Mouse (Mus musculus): Measurements from ENCODE around the gene Smcp.

Smcp gene

DNA sequence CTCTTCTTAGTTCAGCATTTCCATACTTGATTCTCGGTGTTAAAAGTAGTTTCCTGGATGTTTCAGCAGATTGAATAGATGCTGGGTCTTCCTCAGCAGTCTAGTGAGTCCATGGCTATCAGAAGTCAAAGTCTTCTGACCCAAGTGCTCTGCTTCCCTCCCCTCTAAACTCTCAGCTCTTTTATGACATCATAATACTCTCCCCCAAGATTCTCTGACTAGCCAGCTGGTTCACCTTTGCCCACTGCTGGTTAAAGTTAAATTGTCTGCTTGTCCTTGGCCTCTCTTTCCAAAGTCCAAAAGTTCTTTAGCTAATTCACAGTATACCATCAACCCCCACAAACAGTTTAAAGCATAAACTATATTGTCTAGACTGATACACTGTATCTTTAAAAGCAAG, at the start of gene Smcp:
Gene Smcp (minus strand): TSS at position 140 of the 400 bp plus-strand sequence.
- DNase-seq (ENCODE audit: low spot score) = no peak

DNA sequence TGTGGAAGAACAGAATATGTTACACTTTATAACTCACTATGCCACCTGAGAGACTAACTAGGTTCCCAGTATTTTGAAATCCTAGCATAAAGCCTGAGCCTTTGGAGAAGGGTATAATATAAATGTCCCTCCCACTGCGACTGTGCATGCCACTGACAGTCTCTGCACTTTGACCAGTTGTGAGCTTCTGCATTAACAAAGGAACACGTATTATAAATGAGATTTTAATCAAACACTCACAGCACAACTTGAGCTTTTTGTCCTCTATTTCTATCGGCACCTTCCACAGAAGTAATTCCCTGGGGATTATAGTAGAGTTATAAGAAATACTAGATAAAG, 49.8 kb upstream of the Smcp start:
- DNase-seq (ENCODE audit: low spot score) = peak; percentile 11

DNA sequence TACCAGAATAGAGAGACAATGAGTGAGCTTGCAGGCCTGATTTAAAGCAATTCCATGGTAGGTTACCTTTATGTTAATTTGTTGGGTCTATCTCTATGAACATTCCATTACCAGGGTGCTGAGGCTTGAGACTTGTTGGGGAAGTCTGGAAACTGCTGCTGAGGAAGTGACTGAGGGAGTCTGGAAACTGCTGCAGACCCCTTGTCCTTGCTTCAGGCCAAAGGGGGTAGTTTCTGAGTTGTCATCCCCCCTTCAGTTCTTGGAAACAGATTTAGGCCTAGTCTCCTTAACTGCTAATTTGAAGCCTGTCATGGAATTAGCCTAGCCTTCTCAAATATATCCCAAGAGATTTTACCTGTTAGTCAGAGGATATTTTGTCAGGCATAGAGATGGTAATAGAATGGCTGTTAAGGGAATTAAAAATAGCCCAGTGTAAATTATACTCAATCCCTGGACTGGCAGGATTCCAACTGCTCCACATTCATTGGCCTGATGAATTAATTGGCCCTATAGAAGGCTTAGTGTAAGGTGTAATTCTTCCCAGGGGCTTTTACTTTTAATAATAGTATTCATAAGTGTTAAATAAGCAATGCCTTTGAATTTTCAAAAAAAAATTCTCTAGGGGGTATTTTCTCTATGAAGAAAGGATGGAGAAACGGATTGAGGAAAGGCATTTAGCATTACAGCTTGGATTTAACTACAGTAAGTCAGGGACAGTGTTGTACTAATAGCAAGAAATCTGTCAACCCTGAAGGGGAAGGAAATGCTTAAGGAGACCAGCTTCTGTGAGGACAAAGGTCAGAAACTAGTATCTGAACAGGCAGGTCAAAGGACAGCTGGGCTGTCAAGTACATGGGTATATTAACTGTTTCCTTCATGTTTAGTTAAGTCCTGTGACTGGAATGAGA, 49.2 kb upstream of the Smcp start:
- no peak for DNase-seq (ENCODE audit: low spot score)

DNA sequence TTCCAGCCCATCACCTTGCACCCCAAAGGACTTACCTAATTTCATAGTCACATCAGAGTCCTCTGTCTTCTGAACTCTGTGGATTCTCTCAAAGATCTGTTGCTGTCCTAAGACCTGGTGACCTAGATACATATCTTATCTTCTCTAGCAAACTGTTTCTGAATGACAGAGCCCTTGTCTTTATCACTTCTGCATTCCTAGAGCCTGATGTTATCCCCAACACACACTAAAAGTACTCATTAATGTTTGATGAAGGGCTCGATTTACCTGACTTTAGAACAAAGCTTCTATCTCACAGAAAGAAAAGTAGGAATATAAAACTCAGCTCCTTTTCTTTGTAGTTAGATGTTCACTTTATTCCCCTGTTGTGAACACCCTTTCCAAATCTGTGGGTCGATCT, 32.8 kb upstream of the Smcp start, which contains the start of gene Lce6a:
Gene Lce6a (minus strand): TSS at position 101 of the 400 bp plus-strand sequence.
- no peak for DNase-seq (ENCODE audit: low spot score)

DNA sequence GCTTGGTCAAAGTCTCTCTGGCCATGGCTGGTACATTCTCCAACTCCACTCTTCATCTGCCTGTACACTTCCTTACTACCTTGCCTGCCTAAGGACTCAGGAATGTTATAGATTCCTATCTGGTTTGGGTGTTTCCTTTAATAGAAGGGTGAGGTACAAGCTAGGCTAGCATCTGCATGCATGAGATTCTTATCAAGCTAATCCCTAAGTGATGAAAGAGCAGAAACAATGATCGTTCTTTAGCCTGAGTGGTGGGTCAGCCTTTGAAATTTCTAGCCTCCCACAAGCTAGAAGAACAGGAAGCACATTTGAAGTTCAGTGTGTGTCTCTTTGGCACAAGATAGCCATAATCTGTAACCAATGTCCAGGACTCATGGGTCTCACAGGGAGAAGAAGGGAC, 21.0 kb upstream of the Smcp start:
- no peak for DNase-seq (ENCODE audit: low spot score)

DNA sequence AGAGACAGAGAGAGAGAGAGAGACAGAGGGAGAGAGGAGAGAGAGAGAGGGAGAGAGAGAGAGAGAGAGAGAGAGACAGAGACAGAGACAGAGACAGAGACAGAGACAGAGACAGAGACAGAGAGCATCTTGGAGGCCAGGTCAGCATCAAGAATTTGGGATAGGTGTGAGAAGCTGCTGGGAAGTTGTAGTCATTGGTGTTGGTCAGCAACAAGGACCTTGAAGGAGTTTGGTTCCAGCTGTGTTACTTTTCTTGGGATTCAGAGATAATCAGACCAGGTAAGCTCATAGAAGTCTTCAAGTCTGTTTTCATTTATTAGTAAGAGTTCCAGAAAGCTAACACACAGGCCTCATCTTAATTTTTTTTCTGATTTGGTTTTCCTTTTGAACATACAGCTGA, 18.6 kb upstream of the Smcp start, which contains the start of gene 2210017I01Rik:
Gene 2210017I01Rik (minus strand): TSS at position 101 of the 400 bp plus-strand sequence.
- DNase-seq (ENCODE audit: low spot score) = no peak

DNA sequence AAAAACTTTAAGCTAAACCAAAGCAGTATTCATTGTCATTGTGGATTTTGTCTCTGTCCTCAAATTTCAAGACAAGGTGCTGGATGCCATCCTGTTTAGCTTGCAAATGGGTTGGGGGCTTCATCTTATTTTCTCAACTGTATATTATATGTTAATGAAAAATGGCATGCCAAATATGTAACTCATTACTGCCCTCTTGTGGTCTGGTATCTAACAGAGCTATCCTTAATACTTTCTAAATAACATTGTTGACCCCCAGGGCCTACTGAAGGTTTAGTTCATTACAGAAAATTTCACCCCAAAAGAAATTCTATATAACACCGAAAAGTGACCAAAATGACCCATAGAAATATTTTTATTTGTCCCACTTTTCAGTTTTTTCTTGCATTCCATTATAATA, 13.4 kb upstream of the Smcp start:
- no peak for DNase-seq (ENCODE audit: low spot score)

DNA sequence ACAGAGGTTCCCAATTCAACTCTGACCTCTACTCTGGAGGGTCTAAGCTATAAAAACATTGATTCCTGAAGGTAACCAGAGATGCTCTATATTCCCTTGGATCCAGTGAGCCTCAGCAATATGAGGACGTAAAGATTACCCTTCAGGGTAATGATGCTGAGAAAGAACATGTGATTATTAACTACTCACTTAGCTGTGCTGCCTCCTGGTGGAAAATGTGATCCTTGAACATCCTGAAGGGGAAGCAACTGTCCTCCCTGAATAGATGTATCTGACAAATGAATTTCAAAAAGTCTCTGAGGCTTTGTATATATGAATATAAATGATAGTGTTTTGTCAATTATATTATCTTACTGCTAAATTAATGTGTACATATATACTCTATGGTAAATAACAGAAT, 11.7 kb upstream of the Smcp start:
- DNase-seq (ENCODE audit: low spot score) = no peak

DNA sequence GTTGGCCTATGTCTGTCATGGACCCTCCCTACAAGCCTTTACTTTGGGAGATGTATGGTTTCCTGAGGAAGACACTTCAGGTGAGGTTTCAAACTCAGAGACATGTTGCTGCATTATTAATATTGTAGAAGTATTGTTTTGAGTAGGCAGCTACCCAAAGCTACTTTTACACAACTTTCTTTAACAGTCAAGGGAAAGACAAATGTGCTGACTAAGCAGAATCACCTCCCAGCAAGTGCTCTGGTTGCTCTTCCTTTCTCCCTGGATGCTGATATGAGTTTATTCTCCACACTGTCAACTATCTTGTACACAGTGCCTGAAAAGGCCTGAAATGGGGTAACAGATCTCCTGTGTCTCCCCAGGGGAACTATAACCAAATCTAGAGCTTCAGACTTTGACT, 11.2 kb upstream of the Smcp start:
- no peak for DNase-seq (ENCODE audit: low spot score)

DNA sequence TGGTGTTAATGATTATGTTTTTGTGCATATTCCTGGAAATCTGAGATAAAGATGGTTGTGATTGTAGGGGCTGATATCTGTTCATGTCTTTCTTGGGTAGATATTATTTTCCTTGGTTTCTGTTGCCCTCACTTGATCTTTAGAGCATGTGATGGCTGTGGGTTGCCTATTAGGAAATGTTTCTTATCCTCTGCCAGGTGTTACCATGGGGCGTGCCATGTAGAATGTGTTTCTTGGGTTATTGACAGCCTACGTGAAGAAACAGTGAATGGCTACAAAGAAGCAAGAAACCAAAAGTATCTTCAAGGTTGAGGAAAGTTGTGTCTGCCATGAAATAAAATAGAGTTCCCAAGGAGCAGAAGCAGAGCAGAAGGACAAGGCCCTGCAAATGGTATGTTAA, 9.6 kb upstream of the Smcp start:
- no peak for DNase-seq (ENCODE audit: low spot score)

DNA sequence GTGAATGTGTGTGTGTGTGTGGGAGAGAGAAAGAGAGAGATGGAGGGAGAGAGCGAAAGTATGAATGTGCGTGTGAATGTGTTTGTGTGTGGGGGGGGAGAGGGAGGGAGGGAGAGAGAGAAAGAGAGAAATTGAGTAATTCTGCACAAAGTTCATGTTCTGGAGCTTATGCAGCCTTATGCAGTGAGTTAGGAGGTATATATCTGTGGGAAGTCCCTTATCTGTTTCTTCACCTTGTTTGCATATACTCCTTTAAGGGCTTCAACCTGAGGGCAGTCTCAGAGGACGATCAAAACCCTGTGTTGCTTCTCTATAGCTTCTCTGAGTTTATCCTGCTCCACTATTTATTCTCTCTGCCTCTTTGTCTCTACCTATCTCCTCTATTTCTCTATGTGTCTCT, 1.6 kb downstream of the Smcp start:
- DNase-seq (ENCODE audit: low spot score) = no peak

DNA sequence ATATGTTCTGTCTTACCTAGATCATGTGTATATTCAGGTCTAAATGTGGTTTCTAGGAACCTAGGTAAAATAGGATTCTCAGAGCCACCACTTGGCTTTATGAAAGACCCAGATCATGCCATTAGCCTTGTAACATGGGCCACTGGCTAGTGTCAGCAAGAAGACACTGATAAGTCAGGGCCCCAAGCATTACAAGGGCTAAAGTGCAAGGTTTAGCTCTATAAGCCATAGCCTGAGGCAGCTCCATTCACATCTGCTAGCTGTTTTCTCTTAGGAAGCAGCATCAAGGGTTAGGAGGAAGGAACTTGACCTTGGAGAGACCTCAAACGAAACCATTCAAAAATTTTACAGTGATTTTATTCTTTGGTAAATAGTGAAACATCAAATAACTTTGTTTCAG, 3.7 kb downstream of the Smcp start:
- DNase-seq (ENCODE audit: low spot score) = no peak

DNA sequence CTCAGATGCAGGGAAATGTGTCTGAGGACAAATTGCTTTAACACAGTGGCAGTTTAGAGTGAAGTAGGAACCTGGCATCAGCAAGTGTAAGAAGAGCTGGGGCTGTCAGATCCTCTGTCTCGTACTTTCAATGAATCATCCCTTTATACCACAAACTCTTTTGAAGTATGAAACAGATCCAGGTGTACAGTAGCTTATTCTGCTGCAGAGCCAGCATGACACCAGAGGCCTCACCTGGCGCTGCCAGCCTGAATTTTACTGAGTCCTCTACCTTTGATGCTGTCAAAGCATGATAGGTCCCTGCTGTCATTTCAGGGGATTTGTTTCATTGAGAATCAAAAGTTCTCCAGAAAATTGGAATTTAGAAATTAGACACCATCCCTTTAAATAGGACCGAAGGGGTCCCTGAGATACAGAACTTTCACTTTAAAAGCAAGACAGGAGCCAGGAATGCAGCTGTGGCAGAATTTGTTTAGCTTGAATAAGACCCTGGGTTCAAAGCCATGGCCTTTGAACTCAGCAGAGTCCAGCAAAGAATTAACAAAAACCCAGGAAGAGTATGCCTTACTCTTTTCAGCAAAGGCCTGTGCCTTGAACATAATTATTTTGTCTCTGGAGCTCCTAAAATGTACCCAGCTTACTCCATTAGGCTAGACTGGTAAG, 5.5 kb downstream of the Smcp start:
- DNase-seq (ENCODE audit: low spot score) = no peak

DNA sequence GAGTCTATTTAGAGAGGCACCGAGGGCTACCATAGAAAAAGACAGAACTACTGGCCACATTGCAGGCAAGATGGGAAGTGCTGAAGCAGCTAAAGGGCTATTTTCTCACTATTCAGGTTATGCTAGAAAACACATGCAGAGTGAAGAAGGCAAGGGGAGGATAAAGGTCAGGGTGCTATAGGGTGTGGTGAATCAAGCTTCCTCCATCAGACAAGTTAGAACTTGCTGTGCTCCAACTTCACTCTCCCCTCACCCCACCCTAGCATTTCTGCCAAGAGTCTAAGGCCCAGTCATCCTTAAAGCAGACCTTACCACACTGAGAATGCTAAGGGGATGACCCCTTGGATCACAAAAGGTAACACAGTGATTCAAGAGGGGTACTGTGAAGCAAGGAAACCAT, 9.3 kb downstream of the Smcp start:
- DNase-seq (ENCODE audit: low spot score) = no peak

DNA sequence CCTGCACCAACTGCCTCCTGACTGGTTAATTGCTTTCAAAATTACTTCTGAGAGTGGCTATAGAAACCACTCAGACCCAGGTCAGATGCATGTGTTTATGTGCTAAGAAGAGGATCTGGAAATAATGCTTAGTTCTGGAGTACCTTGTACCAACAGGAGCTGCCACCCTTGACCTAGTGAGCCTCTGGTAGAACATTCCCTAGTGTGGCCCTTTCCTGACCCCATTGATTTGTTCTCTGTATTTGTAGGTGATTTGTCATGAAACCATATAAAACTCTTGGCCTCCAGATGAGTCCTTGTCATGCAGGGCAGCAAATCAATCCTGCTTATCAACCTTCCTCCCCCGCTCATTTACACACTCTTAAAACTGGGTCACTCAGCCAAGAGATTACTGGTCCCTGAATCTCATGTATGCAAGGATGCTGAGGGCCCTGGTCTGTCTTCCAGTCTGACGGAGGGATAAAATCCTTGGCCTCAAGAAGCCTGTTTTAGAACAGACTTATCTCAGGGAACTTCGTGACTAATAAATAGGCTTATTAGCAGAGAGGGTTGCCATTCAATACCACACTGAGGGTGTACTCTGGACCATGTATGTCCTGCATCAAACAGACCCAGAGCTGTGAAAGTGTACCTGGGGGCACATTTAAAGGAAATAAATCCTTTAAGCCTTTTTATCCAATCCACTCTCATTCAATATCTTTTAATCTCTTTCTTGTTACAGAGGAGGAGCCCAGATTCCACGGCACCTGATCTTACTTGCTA, 10.0 kb downstream of the Smcp start:
- DNase-seq (ENCODE audit: low spot score) = no peak

DNA sequence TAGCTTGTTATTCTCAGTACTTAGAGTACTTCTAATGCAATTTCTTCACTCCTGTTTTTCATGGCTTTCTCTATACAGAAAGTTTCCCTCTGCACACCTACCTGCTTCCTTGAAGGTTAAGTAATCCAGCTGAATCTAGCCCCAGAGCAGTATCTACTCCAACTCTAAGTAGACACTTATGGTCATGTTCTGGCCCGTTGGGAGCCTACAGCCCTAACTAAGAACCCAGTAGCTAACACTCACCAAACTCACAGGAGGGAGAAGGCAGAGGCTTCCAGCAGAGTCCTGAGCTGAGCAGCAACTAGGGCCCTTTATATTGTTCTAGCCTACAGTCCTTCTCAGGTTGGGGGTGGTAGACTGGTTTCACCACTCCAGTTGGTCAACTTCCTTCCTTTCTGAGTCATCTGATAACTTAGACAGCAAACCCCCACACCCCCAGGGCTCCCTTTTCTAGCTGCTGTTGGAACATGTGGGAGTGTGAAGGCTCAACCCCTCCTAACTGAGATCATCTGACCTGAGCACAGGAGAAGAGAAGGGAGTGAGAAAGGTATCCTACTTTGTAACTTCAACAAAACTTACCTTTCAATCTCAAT, 15.3 kb downstream of the Smcp start, which contains the start of gene Ivl:
Gene Ivl (minus strand): TSS at position 287 of the 593 bp plus-strand sequence.
- no peak for DNase-seq (ENCODE audit: low spot score)

DNA sequence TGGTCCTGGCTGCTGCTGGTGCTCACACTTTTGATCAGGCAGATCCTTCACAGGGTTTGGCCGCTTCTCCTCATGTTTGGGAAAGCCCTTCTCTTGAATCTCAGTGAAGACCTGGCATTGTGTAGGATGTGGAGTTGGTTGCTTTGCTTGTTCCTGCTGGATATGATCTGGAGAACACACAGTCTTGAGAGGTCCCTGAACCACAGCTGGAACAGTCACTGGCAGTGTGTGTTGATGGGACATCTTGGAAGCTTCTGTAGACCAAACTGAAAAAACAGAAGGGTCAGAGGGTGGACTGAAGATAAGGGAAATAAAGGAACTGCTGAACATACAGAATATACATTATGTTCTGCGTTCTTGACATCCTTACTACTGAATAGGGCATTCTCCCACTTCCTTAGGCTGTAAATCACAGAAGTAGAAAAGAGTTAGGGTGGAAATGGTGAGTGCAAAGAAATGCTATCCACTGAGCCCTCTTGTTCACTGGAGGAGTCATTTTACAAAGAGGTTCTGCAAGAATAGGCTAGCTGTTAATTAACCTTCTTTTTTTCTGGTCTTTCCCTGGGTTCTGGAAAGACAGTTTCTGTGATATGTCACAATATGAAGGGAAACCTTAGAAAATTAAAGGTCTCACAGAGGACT, 16.2 kb downstream of the Smcp start:
- DNase-seq (ENCODE audit: low spot score) = no peak

DNA sequence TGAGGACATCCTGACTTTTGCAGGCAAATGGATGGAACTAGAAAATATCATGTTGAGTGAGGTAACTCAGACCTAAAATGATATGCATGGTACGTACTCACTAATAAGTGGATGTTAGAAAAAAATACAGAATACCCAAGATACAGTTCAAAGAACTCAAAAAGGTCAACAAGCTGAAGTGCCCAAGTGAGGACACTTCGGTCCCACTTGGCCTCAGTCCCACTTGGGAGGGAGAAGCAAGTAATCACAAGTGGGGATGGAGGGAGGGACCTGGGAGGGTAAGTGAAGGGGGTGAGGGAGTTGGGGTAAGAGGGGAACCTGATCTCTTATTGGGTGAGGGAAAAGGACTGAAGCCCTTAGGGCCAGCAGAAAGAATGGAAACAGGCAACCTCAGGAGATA, 20.0 kb downstream of the Smcp start:
- no peak for DNase-seq (ENCODE audit: low spot score)

DNA sequence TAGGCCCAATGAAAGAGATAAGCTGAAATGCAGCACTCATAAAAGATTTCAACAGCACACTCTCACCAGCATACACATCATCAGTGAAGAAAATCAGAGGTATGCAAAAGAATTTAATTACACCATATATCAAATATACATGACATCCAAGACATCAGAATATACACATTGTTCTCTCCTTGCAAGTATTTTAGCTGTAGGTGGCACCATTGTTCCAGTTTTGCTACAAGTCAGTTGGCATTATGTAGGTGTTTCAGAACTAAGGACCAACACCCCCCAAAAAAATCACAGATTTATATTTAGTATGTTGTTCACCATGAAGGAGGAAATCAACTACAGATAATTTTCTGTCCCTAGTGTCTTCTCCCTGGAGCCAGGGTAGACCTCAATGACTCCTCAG, 23.4 kb downstream of the Smcp start:
- no peak for DNase-seq (ENCODE audit: low spot score)

DNA sequence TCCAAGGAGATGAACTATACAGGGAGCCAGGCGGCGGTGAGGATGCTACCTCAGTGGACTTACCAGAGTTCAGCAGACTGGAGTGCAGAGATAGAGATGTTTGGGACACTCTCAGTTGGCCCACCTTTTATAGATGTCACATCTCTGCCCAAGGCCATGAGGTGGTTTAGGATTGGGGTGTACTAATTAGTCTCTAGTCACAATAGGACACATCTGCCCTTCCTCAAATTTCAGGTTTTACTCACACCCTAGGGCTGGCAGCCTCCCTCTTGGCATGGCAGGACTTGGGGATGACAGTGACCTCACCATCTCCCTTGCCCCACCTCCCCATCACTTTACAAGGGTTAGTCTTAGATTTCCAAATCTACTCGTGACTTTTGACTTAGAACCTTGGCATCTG, 54.4 kb downstream of the Smcp start, which contains the start of gene 2310046K23Rik:
Gene 2310046K23Rik (minus strand): TSS at position 101 of the 400 bp plus-strand sequence.
- no peak for DNase-seq (ENCODE audit: low spot score)

All from yolk sac, embryonic 10.5 days (tissue).